Mouse (Mus musculus) B cell, adult (primary cell): ENCODE measurements around the gene Psmd14. TPM values are rescaled to one million over a fixed set of nuclear protein-coding genes. Genes with fewer than 3 reads are reported as not detected.

ENCODE experiments used
- total RNA-seq: library from RNA; stranded (reverse); gene quantifications from 4 replicates; pipeline ENCODE4 v1.2.4, GENCODE M21; 2023; ENCODE audit not compliant: inconsistent age

Psmd14 gene
- 75.2 to 86.1 TPM (median 83.7 TPM) in 4 replicates for total RNA-seq

GRCm38 (mm10) chr2:61711108-61712040 lies at the start of gene Psmd14:
Gene Psmd14 (plus strand): TSS chr2:61711694.

DNA sequence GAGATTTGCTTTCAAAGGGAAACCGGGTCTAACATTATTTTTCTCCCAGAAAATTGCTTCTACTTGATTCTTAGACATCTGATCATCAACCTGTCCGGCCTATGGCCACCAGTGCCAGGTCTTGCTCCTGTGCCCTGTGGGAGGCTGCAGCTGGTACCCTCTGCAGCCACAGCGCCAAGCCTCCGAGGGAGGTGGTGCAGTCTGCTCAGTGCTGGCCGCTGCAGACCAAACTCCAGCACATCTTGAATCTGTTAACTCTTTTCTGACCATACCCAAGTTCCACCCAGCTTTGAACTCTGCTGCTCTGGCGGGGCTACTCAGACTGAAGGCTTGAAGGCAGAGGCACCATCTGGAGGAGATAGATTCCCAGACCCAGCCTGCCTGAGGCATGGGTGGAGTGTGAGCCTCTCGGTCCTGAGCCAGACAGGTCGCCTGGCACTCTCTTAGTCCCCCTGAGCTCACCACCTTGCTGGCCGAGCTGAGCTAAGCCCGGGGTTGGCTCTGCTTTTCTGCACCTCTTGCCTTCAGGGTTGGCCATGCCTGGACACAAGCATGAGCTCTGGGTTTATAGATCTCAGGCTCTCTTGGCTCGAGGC lies 91.3 kb downstream of the Psmd14 start, which contains the start of gene Tbr1:
TSS of gene Tbr1 (plus strand) at position 275 of the 596 bp plus-strand sequence.

Other genes starting within 250 kb of the Psmd14 start
- gene Tank, start 133.1 kb upstream of the Psmd14 start, total RNA-seq = 96.8 to 114 TPM (median 103 TPM) in 4 replicates
- 0.90 to 2.0 TPM (median 1.5 TPM) in 4 replicates for gene Tbr1, start 91.2 kb downstream of the Psmd14 start, total RNA-seq